Mouse (Mus musculus) thymus, postnatal 4 days (tissue): ENCODE data around the gene Camkv.

Experiments used
- DNase-seq: peaks from one replicate; pipeline ENCODE4 v3.0.0; 2021

Gene Camkv

GRCm38 (mm10) chr9:107925251-107925650 lies 10.2 kb upstream of the Camkv start:
- no peak for DNase-seq

- no peak for DNase-seq
These were observed 8.5 kb upstream of the Camkv start for GRCm38 (mm10) chr9:107926920-107927420.

- DNase-seq, result no peak
These were observed 7.7 kb upstream of the Camkv start for GRCm38 (mm10) chr9:107927749-107928148.

- no peak for DNase-seq
These were observed 7.3 kb upstream of the Camkv start, which contains the start of gene Actl11 for GRCm38 (mm10) chr9:107928169-107928568. Gene Actl11, plus strand, starts transcription at chr9:107928469.

- no peak for DNase-seq
These were observed 3.3 kb upstream of the Camkv start for GRCm38 (mm10) chr9:107932221-107932620.

GRCm38 (mm10) chr9:107934146-107934545 lies 1.3 kb upstream of the Camkv start:
- no peak for DNase-seq

- peak; percentile 86 for DNase-seq
These were observed 328 bp downstream of the Camkv start for GRCm38 (mm10) chr9:107935790-107936214.

GRCm38 (mm10) chr9:107936215-107936822 lies 845 bp downstream of the Camkv start:
- peak; percentile 66 for DNase-seq

- DNase-seq, result no peak
These were observed 1.4 kb downstream of the Camkv start for GRCm38 (mm10) chr9:107936831-107937230.

- no peak for DNase-seq
These were observed 12.0 kb downstream of the Camkv start for GRCm38 (mm10) chr9:107947241-107948194.

GRCm38 (mm10) chr9:107949184-107949921 lies 13.9 kb downstream of the Camkv start:
- DNase-seq, result no peak

GRCm38 (mm10) chr9:107949922-107950235 lies 14.4 kb downstream of the Camkv start, which contains the start of gene Traip:
Gene Traip, plus strand, starts transcription at chr9:107950136.
- DNase-seq, result no peak

GRCm38 (mm10) chr9:107950460-107951355 lies 15.2 kb downstream of the Camkv start:
- peak; percentile 91 for DNase-seq

GRCm38 (mm10) chr9:107955613-107956289 lies 20.3 kb downstream of the Camkv start:
- no peak for DNase-seq

GRCm38 (mm10) chr9:107957141-107957540 lies 21.7 kb downstream of the Camkv start:
- DNase-seq, result no peak

GRCm38 (mm10) chr9:107959896-107960295 lies 24.4 kb downstream of the Camkv start:
- DNase-seq, result no peak

GRCm38 (mm10) chr9:107960928-107961327 lies 25.5 kb downstream of the Camkv start:
- DNase-seq, result peak; percentile 54

GRCm38 (mm10) chr9:107961351-107961762 lies 25.9 kb downstream of the Camkv start:
- DNase-seq, result no peak

GRCm38 (mm10) chr9:107961881-107962280 lies 26.4 kb downstream of the Camkv start:
- no peak for DNase-seq

GRCm38 (mm10) chr9:107962916-107963315 lies 27.4 kb downstream of the Camkv start:
- no peak for DNase-seq

- peak; percentile 89 for DNase-seq
These were observed 28.2 kb downstream of the Camkv start for GRCm38 (mm10) chr9:107963700-107964099.
